Mouse (Mus musculus): ENCODE results near the gene Dennd5b.

- TF ChIP-seq CTCF (IDR thresholded peaks at IDR 0.05; ENCODE audit: low read depth, low read length): no peak
- 0 out of 2 replicates have a peak, but pooled peaks have one; percentile 4 for TF ChIP-seq POLR2A (IDR thresholded peaks at IDR 0.05; ENCODE audit: extremely low read depth, insufficient read depth, low read length)
These were observed 156.5 kb downstream of the Dennd5b start for GRCm38 (mm10) chr6:148944767-148945508.
